Mouse (Mus musculus): ENCODE data around the gene Foxk1. TPM values are rescaled to one million over a fixed set of nuclear protein-coding genes. Genes with fewer than 3 reads are reported as not detected.

Gene Foxk1
- total and polyA plus RNA-seq, 3 experiments, result 8.2 to 20.2 TPM; not detected in 1

- TF ChIP-seq CTCF (IDR thresholded peaks at IDR 0.05 in 2 of 3, conservative IDR thresholded peaks at IDR 0.05 in 1 of 3; ENCODE audit: control insufficient read depth in 1 of 3, insufficient read depth in 1 of 3, low read depth in 2 of 3, low read length in 3 of 3, poor library complexity in 1 of 3, severe bottlenecking in 1 of 3) (peak; percentile 77 to 94 (median 84)), SMC3 (IDR thresholded peaks at IDR 0.05; ENCODE audit: low read depth, low read length) (peak; percentile 52), ELF1 (IDR thresholded peaks at IDR 0.05; ENCODE audit: low read depth, low read length) (no peak), RAD21 (IDR thresholded peaks at IDR 0.05; ENCODE audit: low read depth, low read length) (peak; percentile 50)
- DNase-seq (ENCODE audit: low read depth, low spot score), result peak; percentile 80
- Histone ChIP-seq H3K4me1 (ENCODE audit: control insufficient read depth in 1 of 2, insufficient read depth in 2 of 2, low read length in 2 of 2) (no peaks in the 10 kb centered on the region), H3K36me3 (ENCODE audit: control insufficient read depth in 1 of 2, insufficient read depth in 2 of 2, low read length in 2 of 2) (no peaks in the 10 kb centered on the region), H3K79me2 (ENCODE audit: control insufficient read depth, insufficient read depth, low read length, poor library complexity) (no peaks in the 10 kb centered on the region), H3K4me3 (ENCODE audit: control insufficient read depth in 1 of 2, insufficient read depth in 1 of 2, low read depth in 2 of 2, low read length in 2 of 2) (no peak overlapping the region), H3K9me3 (replicated peaks; ENCODE audit: insufficient read depth, low read length) (no peaks in the 10 kb centered on the region), H3K27ac (ENCODE audit: control insufficient read depth, low read depth, low read length) (no peak overlapping the region), H3K27me3 (ENCODE audit: control insufficient read depth in 1 of 2, insufficient read depth in 2 of 2, low read length in 2 of 2) (no peaks in the 10 kb centered on the region), H3K9ac (ENCODE audit: control insufficient read depth, low read depth, low read length, poor library complexity, severe bottlenecking) (no peak overlapping the region)
Measured at GRCm38 (mm10) chr5:142482512-142482911, 81.2 kb downstream of the Foxk1 start.

- no peak overlapping the region for H3K27ac ChIP-seq (ENCODE audit: control insufficient read depth, low read depth, low read length)
- no peak overlapping the region for H3K4me3 ChIP-seq (ENCODE audit: control insufficient read depth in 1 of 2, insufficient read depth in 1 of 2, low read depth in 2 of 2, low read length in 2 of 2)
- no peak for DNase-seq (ENCODE audit: low read depth, low spot score)
- H3K9ac ChIP-seq (ENCODE audit: control insufficient read depth, low read depth, low read length, poor library complexity, severe bottlenecking), result no peak overlapping the region
- no peaks in the 10 kb centered on the region for H3K36me3 ChIP-seq (ENCODE audit: control insufficient read depth in 1 of 2, insufficient read depth in 2 of 2, low read length in 2 of 2)
- no peaks in the 10 kb centered on the region for H3K27me3 ChIP-seq (ENCODE audit: control insufficient read depth in 1 of 2, insufficient read depth in 2 of 2, low read length in 2 of 2)
- no peaks in the 10 kb centered on the region for H3K4me1 ChIP-seq (ENCODE audit: control insufficient read depth in 1 of 2, insufficient read depth in 2 of 2, low read length in 2 of 2)
- no peaks in the 10 kb centered on the region for H3K79me2 ChIP-seq (ENCODE audit: control insufficient read depth, insufficient read depth, low read length, poor library complexity)
- H3K9me3 ChIP-seq (replicated peaks; ENCODE audit: insufficient read depth, low read length), result no peaks in the 10 kb centered on the region
- TF ChIP-seq POLR2AphosphoS5 (IDR thresholded peaks at IDR 0.05; ENCODE audit: borderline replicate concordance, low read depth, low read length), result no peak
- TF ChIP-seq ZC3H11A (IDR thresholded peaks at IDR 0.05; ENCODE audit: low read depth, low read length), result no peak
- TF ChIP-seq USF2 (IDR thresholded peaks at IDR 0.05; ENCODE audit: borderline replicate concordance in 1 of 2, insufficient read depth in 1 of 2, low read depth in 1 of 2, low read length in 2 of 2), result no peak
- no peak for TF ChIP-seq RAD21 (IDR thresholded peaks at IDR 0.05; ENCODE audit: low read depth, low read length)
- TF ChIP-seq ETS1 (IDR thresholded peaks at IDR 0.05; ENCODE audit: low read depth, low read length), result no peak
- TF ChIP-seq RCOR1 (IDR thresholded peaks at IDR 0.05; ENCODE audit: low read depth, low read length), result no peak
- TF ChIP-seq CHD2 (IDR thresholded peaks at IDR 0.05; ENCODE audit: low read length), result no peak
- no peak for TF ChIP-seq UBTF (IDR thresholded peaks at IDR 0.05; ENCODE audit: borderline replicate concordance, insufficient read depth, low read depth, low read length)
- no peak for TF ChIP-seq NRF1 (IDR thresholded peaks at IDR 0.05; ENCODE audit: insufficient read depth, low read depth, low read length, poor library complexity, severe bottlenecking)
- no peak for TF ChIP-seq NELFE (IDR thresholded peaks at IDR 0.05; ENCODE audit: low read depth, low read length)
- no peak for TF ChIP-seq POLR2AphosphoS2 (IDR thresholded peaks at IDR 0.05; ENCODE audit: low read length)
- no peak for TF ChIP-seq ELF1 (IDR thresholded peaks at IDR 0.05; ENCODE audit: low read depth, low read length)
- no peak for TF ChIP-seq POLR2A (IDR thresholded peaks at IDR 0.05; ENCODE audit: control insufficient read depth in 1 of 2, insufficient read depth in 1 of 2, low read depth in 1 of 2, low read length in 2 of 2, poor library complexity in 1 of 2)
- TF ChIP-seq ZNF384 (IDR thresholded peaks at IDR 0.05; ENCODE audit: low read depth, low read length), result no peak
- TF ChIP-seq EP300 (IDR thresholded peaks at IDR 0.05; ENCODE audit: low read depth in 1 of 2, low read length in 2 of 2), result no peak
- TF ChIP-seq MXI1 (IDR thresholded peaks at IDR 0.05; ENCODE audit: low read depth, low read length), result no peak
- TF ChIP-seq GATA1 (IDR thresholded peaks at IDR 0.05; ENCODE audit: low read depth, low read length), result no peak
- no peak for TF ChIP-seq CTCF (IDR thresholded peaks at IDR 0.05 in 2 of 3, conservative IDR thresholded peaks at IDR 0.05 in 1 of 3; ENCODE audit: control insufficient read depth in 1 of 3, insufficient read depth in 1 of 3, low read depth in 2 of 3, low read length in 3 of 3, poor library complexity in 1 of 3, severe bottlenecking in 1 of 3)
- no peak for TF ChIP-seq SMC3 (IDR thresholded peaks at IDR 0.05; ENCODE audit: low read depth, low read length)
- TF ChIP-seq USF1 (IDR thresholded peaks at IDR 0.05; ENCODE audit: low read depth, low read length), result no peak
Measured at GRCm38 (mm10) chr5:142483581-142483980, 82.3 kb downstream of the Foxk1 start.

All from MEL (cell line).